Mouse (Mus musculus) limb, embryonic 10.5 days (tissue): Measurements from ENCODE around the gene Nfix. TPM values are rescaled to one million over a fixed set of nuclear protein-coding genes. Genes with fewer than 3 reads are reported as not detected.
"Not testable (repeated sequence)": the region's sequence is repeated elsewhere in the genome, so short reads cannot be mapped to it uniquely, and the experiment has no call there.

Source experiments
- DNase-seq: peaks from one replicate; pipeline ENCODE4 v3.0.0-alpha.2; 2017; ENCODE audit warnings: low spot score
- H3K27ac ChIP-seq: fragments of 300-500 bp; sonication (generic); 2 replicates; pipeline ENCODE4 v1.5.1; 2016; ENCODE audit warnings: mild to moderate bottlenecking
- H3K27me3 ChIP-seq: fragments of 300-500 bp; sonication (generic); 2 replicates; pipeline ENCODE4 v1.6.1; 2016; ENCODE audit warnings: low read depth, mild to moderate bottlenecking; ENCODE audit not compliant: poor library complexity, severe bottlenecking
- H3K36me3 ChIP-seq: fragments of 300-500 bp; sonication (generic); 2 replicates; pipeline ENCODE4 v1.6.1; 2016; ENCODE audit warnings: mild to moderate bottlenecking, moderate library complexity
- H3K4me1 ChIP-seq: fragments of 300-500 bp; sonication (generic); 2 replicates; pipeline ENCODE4 v1.6.1; 2016
- H3K4me3 ChIP-seq: fragments of 300-500 bp; sonication (generic); 2 replicates; pipeline ENCODE4 v1.5.1; 2016; ENCODE audit warnings: mild to moderate bottlenecking, moderate library complexity
- H3K9me3 ChIP-seq: fragments of 300-500 bp; sonication (generic); replicated peaks from 2 replicates; pipeline ENCODE4 v1.6.1; 2016; ENCODE audit warnings: mild to moderate bottlenecking
- WGBS: fragments of 180-500 bp; shearing (Covaris S2); methylation state at CpG from one replicate; pipeline ENCODE4 v1.1.7; 2016; 5-methylcytosine and 5-hydroxymethylcytosine counted together
- polyA plus RNA-seq: library from polyadenylated mRNA; unstranded; fragments of >200 nt; fragmentation: Nextera tagmentation; extraction: Ambion mirVana; gene quantifications from 2 replicates; pipeline ENCODE4 v1.2.1, GENCODE M21; 2016

The Nfix gene
- polyA plus RNA-seq, 1 experiment from 2014 or later, result 2.1 TPM

- no peak overlapping the region for H3K27ac ChIP-seq
- H3K36me3 ChIP-seq, result peaks cover 75% of the 10 kb centered on the region
- no peaks in the 10 kb centered on the region for H3K27me3 ChIP-seq
- H3K4me1 ChIP-seq, result peaks cover 21% of the 10 kb centered on the region
- no peak overlapping the region for H3K4me3 ChIP-seq
- WGBS, result 72% methylated on average over 4 of the region's 4 CpGs
- no peaks in the 10 kb centered on the region for H3K9me3 ChIP-seq
- DNase-seq, result no peak
These were observed 106.8 kb downstream of the Nfix start for GRCm38 (mm10) chr8:84693332-84693731.

GRCm38 (mm10) chr8:84689091-84689915 lies 110.8 kb downstream of the Nfix start:
- Histone ChIP-seq H3K4me1 (peaks cover 53% of the 10 kb centered on the region), H3K9me3 (no peaks in the 10 kb centered on the region), H3K27ac (peak overlapping the region; percentile 87), H3K36me3 (peaks cover 52% of the 10 kb centered on the region), H3K27me3 (no peaks in the 10 kb centered on the region), H3K4me3 (peak overlapping the region; percentile 94)
- DNase-seq, result peak; percentile 90
- WGBS, result under 1% methylated on average over 47 of the region's 47 CpGs

- H3K27ac ChIP-seq, result peak within 1 kb of the TSS; percentile 99
- H3K4me3 ChIP-seq, result peak within 1 kb of the TSS; percentile 94
- H3K36me3 ChIP-seq, result peaks cover 54% of the 10 kb centered on the region
- 1% methylated on average over 37 of the region's 37 CpGs for WGBS
- peak; percentile 92 for DNase-seq
- H3K27me3 ChIP-seq, result no peaks in the 10 kb centered on the region
- H3K9me3 ChIP-seq, result no peaks in the 10 kb centered on the region
- H3K4me1 ChIP-seq, result peaks cover 53% of the 10 kb centered on the region
These were observed 112.4 kb downstream of the Nfix start, which contains the start of gene Nacc1 for GRCm38 (mm10) chr8:84687705-84688100. Gene Nacc1, minus strand, starts transcription at chr8:84687862.

GRCm38 (mm10) chr8:84687003-84687704 lies 113.0 kb downstream of the Nfix start:
- 1% methylated on average over 51 of the region's 62 CpGs for WGBS
- Histone ChIP-seq H3K9me3 (no peaks in the 10 kb centered on the region), H3K27me3 (no peaks in the 10 kb centered on the region), H3K36me3 (peaks cover 54% of the 10 kb centered on the region), H3K4me1 (peaks cover 53% of the 10 kb centered on the region), H3K27ac (peak overlapping the region; percentile 99), H3K4me3 (peak overlapping the region; percentile 94)
- DNase-seq, result peak; percentile 88

- Histone ChIP-seq H3K9me3 (no peaks in the 10 kb centered on the region), H3K27ac (peak within 1 kb of the TSS; percentile 99), H3K27me3 (no peaks in the 10 kb centered on the region), H3K4me1 (peaks cover 53% of the 10 kb centered on the region), H3K36me3 (peaks cover 55% of the 10 kb centered on the region), H3K4me3 (peak within 1 kb of the TSS; percentile 94)
- 13% methylated on average over 20 of the region's 20 CpGs for WGBS
- DNase-seq, result peak; percentile 41
These were observed 113.7 kb downstream of the Nfix start, which contains the start of gene Trmt1 for GRCm38 (mm10) chr8:84686191-84687002. Gene Trmt1, plus strand, starts transcription at chr8:84686307.

- Histone ChIP-seq H3K27me3 (no peaks in the 10 kb centered on the region), H3K4me3 (peak overlapping the region; percentile 94; the same call in 1 of the 2 replicates), H3K9me3 (no peaks in the 10 kb centered on the region), H3K27ac (no peak overlapping the region), H3K36me3 (peaks cover 65% of the 10 kb centered on the region), H3K4me1 (peaks cover 40% of the 10 kb centered on the region)
- WGBS, result 74% methylated on average over 3 of the region's 3 CpGs
- no peak for DNase-seq
These were observed 115.6 kb downstream of the Nfix start for GRCm38 (mm10) chr8:84684537-84684936.

- H3K36me3 ChIP-seq, result peaks cover 85% of the 10 kb centered on the region
- WGBS, result 88% methylated on average over 2 of the region's 2 CpGs
- H3K4me1 ChIP-seq, result peaks cover 25% of the 10 kb centered on the region
- no peaks in the 10 kb centered on the region for H3K9me3 ChIP-seq
- no peak overlapping the region for H3K27ac ChIP-seq
- H3K4me3 ChIP-seq, result no peak overlapping the region
- no peaks in the 10 kb centered on the region for H3K27me3 ChIP-seq
- no peak for DNase-seq
These were observed 117.9 kb downstream of the Nfix start for GRCm38 (mm10) chr8:84682257-84682656.

- no peaks in the 10 kb centered on the region for H3K9me3 ChIP-seq
- no peak overlapping the region for H3K4me3 ChIP-seq
- DNase-seq, result no peak
- no peak overlapping the region for H3K27ac ChIP-seq
- 93% methylated on average over 2 of the region's 2 CpGs for WGBS
- H3K36me3 ChIP-seq, result peaks cover 92% of the 10 kb centered on the region
- H3K27me3 ChIP-seq, result no peaks in the 10 kb centered on the region
- H3K4me1 ChIP-seq, result peaks cover 20% of the 10 kb centered on the region
These were observed 118.7 kb downstream of the Nfix start for GRCm38 (mm10) chr8:84681476-84681875.

- peaks cover 97% of the 10 kb centered on the region for H3K36me3 ChIP-seq
- 90% methylated on average over 5 of the region's 5 CpGs for WGBS
These were observed 122.8 kb downstream of the Nfix start for GRCm38 (mm10) chr8:84677305-84677704.

GRCm38 (mm10) chr8:84670295-84671006 lies 129.7 kb downstream of the Nfix start:
- DNase-seq, result peak; percentile 29
- peaks cover 12% of the 10 kb centered on the region for H3K4me1 ChIP-seq
- H3K4me3 ChIP-seq, H3K9me3 ChIP-seq, H3K27me3 ChIP-seq, H3K27ac ChIP-seq: not testable (repeated sequence)
- 91% methylated on average over 5 of the region's 5 CpGs for WGBS
- peaks cover 90% of the 10 kb centered on the region for H3K36me3 ChIP-seq

More at GRCm38 (mm10) chr8:84677305-84677704, 122.8 kb downstream of the Nfix start:
- H3K9me3 ChIP-seq, result no peaks in the 10 kb centered on the region
- no peak for DNase-seq
- no peaks in the 10 kb centered on the region for H3K27me3 ChIP-seq
- H3K4me3 ChIP-seq, result no peak overlapping the region
- no peaks in the 10 kb centered on the region for H3K4me1 ChIP-seq
- no peak overlapping the region for H3K27ac ChIP-seq

GRCm38 (mm10) chr8:84668731-84669485 lies 131.2 kb downstream of the Nfix start:
- DNase-seq, result no peak
- Histone ChIP-seq H3K4me3 (no peak overlapping the region), H3K9me3 (no peaks in the 10 kb centered on the region), H3K4me1 (peaks cover 21% of the 10 kb centered on the region), H3K36me3 (peaks cover 75% of the 10 kb centered on the region), H3K27me3 (no peaks in the 10 kb centered on the region), H3K27ac (no peak overlapping the region)
- WGBS, result 83% methylated on average over 6 of the region's 6 CpGs
